Mouse (Mus musculus): ENCODE measurements around the gene Camk2b.

- no peak for TF ChIP-seq CTCF (IDR thresholded peaks at IDR 0.05; ENCODE audit: low read depth, low read length)
- no peak for TF ChIP-seq POLR2A (IDR thresholded peaks at IDR 0.05; ENCODE audit: insufficient read depth, low read length)
Measured at GRCm38 (mm10) chr11:6108296-6108695, 42.1 kb upstream of the Camk2b start.
